Mouse (Mus musculus): Measurements from ENCODE around the gene Fam57b. TPM values are rescaled to one million over a fixed set of nuclear protein-coding genes. Genes with fewer than 3 reads are reported as not detected.

Fam57b gene
- 10 to 100 TPM; 81.6 to 84.1 TPM for total RNA-seq (2021)

GRCm38 (mm10) chr7:126797411-126798126, at the start of gene Fam57b:
Fam57b (plus strand) TSS chr7:126797668.
- peak in 1 of 2 experiments; percentile 43 for DNase-seq (ENCODE audit: low spot score in 2 of 2)
- intact Hi-C loops (cut with DNase I) = loop anchor here (2.0 to 5.0 kb wide), 2 partner anchors 35 to 95 kb away; no protein-coding TSS in a partner anchor

- DNase-seq (ENCODE audit: low spot score in 2 of 2) = no peak
- intact Hi-C loops (cut with DNase I) = no loop called here
Observed at GRCm38 (mm10) chr7:126748824-126749223, 48.6 kb upstream of the Fam57b start.

- no peak for DNase-seq (ENCODE audit: low spot score in 2 of 2)
- intact Hi-C loops (cut with DNase I) = no loop called here
Observed at GRCm38 (mm10) chr7:126749582-126750343, 47.7 kb upstream of the Fam57b start.

GRCm38 (mm10) chr7:126754866-126755265, 42.6 kb upstream of the Fam57b start:
- DNase-seq (ENCODE audit: low spot score in 2 of 2) = peak; percentile 71 to 72
- intact Hi-C loops (cut with DNase I) = no loop called here

GRCm38 (mm10) chr7:126758539-126758938, 38.9 kb upstream of the Fam57b start:
- intact Hi-C loops (cut with DNase I) = no loop called here
- DNase-seq (ENCODE audit: low spot score in 2 of 2) = no peak

GRCm38 (mm10) chr7:126759050-126759671, 38.3 kb upstream of the Fam57b start, which contains the start of gene Mapk3:
Mapk3 (plus strand) TSS chr7:126759601.
- intact Hi-C loops (cut with DNase I) = no loop called here
- DNase-seq (ENCODE audit: low spot score in 2 of 2) = peak; percentile 86 to 87

- DNase-seq (ENCODE audit: low spot score in 2 of 2) = no peak
- intact Hi-C loops (cut with DNase I) = loop anchor here (2.0 to 5.0 kb wide), 2 partner anchors 17 to 58 kb away; partner anchors contain the start of gene Ypel3
Observed at GRCm38 (mm10) chr7:126759672-126760390, 37.6 kb upstream of the Fam57b start.

- intact Hi-C loops (cut with DNase I) = loop anchor here (2.0 to 5.0 kb wide), 2 partner anchors 16 to 58 kb away; partner anchors contain the start of gene Ypel3
- no peak for DNase-seq (ENCODE audit: low spot score in 2 of 2)
Observed at GRCm38 (mm10) chr7:126760391-126760802, 37.1 kb upstream of the Fam57b start.

- intact Hi-C loops (cut with DNase I) = loop anchor here (2.0 to 5.0 kb wide), 2 partner anchors 16 to 59 kb away; partner anchors contain the start of gene Ypel3
- no peak for DNase-seq (ENCODE audit: low spot score in 2 of 2)
Observed at GRCm38 (mm10) chr7:126760956-126761355, 36.5 kb upstream of the Fam57b start.

- intact Hi-C loops (cut with DNase I) = loop anchor here (2.0 to 5.0 kb wide), 3 partner anchors 15 to 59 kb away; partner anchors contain the start of gene Ypel3
- DNase-seq (ENCODE audit: low spot score in 2 of 2) = no peak
Observed at GRCm38 (mm10) chr7:126761529-126762067, 35.9 kb upstream of the Fam57b start.

GRCm38 (mm10) chr7:126762471-126763008, 34.9 kb upstream of the Fam57b start:
- intact Hi-C loops (cut with DNase I) = loop anchor here (2.0 to 5.0 kb wide), 2 partner anchors 36 to 60 kb away; no protein-coding TSS in a partner anchor
- peak; percentile 71 to 74 for DNase-seq (ENCODE audit: low spot score in 2 of 2)

GRCm38 (mm10) chr7:126765540-126765939, 31.9 kb upstream of the Fam57b start:
- no peak for DNase-seq (ENCODE audit: low spot score in 2 of 2)
- intact Hi-C loops (cut with DNase I) = no loop called here

- intact Hi-C loops (cut with DNase I) = no loop called here
- no peak for DNase-seq (ENCODE audit: low spot score in 2 of 2)
Observed at GRCm38 (mm10) chr7:126766201-126766600, 31.3 kb upstream of the Fam57b start, which contains the start of gene Gdpd3. Gdpd3 (plus strand) TSS chr7:126766334.

- DNase-seq (ENCODE audit: low spot score in 2 of 2) = no peak
Observed at GRCm38 (mm10) chr7:126767001-126767400, 30.5 kb upstream of the Fam57b start.

GRCm38 (mm10) chr7:126770784-126771183, 26.7 kb upstream of the Fam57b start:
- DNase-seq (ENCODE audit: low spot score in 2 of 2) = no peak
- intact Hi-C loops (cut with DNase I) = no loop called here

More at GRCm38 (mm10) chr7:126767001-126767400, 30.5 kb upstream of the Fam57b start:
- intact Hi-C loops (cut with DNase I) = no loop called here

- intact Hi-C loops (cut with DNase I) = no loop called here
- no peak for DNase-seq (ENCODE audit: low spot score in 2 of 2)
Observed at GRCm38 (mm10) chr7:126773351-126773750, 24.1 kb upstream of the Fam57b start.

- no peak for DNase-seq (ENCODE audit: low spot score in 2 of 2)
- intact Hi-C loops (cut with DNase I) = no loop called here
Observed at GRCm38 (mm10) chr7:126774463-126774862, 23.0 kb upstream of the Fam57b start.

GRCm38 (mm10) chr7:126775185-126775977, 22.1 kb upstream of the Fam57b start:
- intact Hi-C loops (cut with DNase I) = loop anchor here (5.0 kb wide), 1 partner anchor 73 kb away; no protein-coding TSS in a partner anchor
- DNase-seq (ENCODE audit: low spot score in 2 of 2) = no peak

Measured in left cerebral cortex, postnatal 36 days (tissue).